Mouse (Mus musculus) megakaryocyte, embryonic 14.5 days (primary cell): Measurements from ENCODE around the gene Il20.

Experiments used
- FLI1 ChIP-seq: IDR thresholded peaks from 2 replicates; pipeline ENCODE4 v1.6.1; 2012; ENCODE audit warnings: low read length, inconsistent platforms, mixed read lengths
- GATA1 ChIP-seq: IDR thresholded peaks from 3 replicates; pipeline ENCODE4 v1.6.1; 2012; ENCODE audit warnings: mixed read lengths, low read length, inconsistent platforms, borderline replicate concordance

DNA sequence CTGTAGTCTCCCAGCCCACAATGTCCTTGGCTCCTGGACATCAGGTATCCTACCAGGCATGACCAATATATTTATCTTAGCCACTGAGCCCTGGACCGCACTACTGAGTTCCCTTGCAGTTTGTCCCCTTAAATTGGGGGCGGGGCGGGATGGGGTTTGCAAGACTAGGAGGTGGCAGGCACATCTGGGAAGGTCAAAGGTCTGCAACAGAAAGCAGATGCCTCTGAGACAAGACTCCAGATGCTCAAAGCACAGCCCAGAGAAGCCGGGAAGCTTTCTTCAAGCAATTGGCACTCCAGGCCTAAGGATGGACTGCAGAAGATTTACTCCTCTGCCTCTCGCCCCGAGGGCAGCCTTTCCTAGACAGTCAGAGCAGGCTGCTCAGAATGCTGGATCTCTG, 25.1 kb upstream of the Il20 start:
- TF ChIP-seq GATA1, result no peak
- no peak for TF ChIP-seq FLI1
